In the genomic region with DNA sequence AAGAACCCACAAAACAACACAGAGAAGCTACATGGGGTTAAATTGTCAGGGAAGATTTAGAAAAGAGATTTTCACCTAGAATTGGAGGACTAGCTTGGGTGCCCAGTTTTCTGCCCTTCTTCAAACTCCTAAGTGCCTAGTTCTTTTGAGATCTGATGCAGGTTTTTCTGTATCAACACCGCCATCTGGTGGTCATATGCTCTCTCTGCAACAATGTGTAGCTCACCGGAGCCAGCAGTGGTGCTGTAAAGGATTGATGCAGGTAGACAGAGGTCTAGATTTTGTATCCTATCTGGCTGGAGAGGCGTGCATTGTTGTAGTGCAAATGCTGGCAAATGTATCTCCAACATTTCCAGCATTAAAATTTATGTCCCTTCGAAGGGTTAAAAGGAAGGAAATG, we compare ENCODE assay signal across 8 mouse cellular contexts. TPM values are rescaled to one million over a fixed set of nuclear protein-coding genes. Genes with fewer than 3 reads are reported as not detected.
DNase-seq lines count a peak whose midpoint lies in the region; ATAC-seq and TF ChIP-seq lines count a peak whose summit lies in the region.

No protein-coding gene starts in this region.

- WGBS in kidney, embryonic 16.5 days = 9% methylated on average over 4 of the region's 4 CpGs
- WGBS in forebrain, embryonic 12.5 days = 10% methylated on average over 4 of the region's 4 CpGs
- WGBS in midbrain, embryonic 10.5 days = 8% methylated on average over 4 of the region's 4 CpGs
- WGBS in small intestine, adult 2 months = 7% methylated on average over 4 of the region's 4 CpGs

- no peaks in the 10 kb centered on the region for H3K9me3 ChIP-seq in kidney, embryonic 16.5 days (ENCODE audit: low read length)
- H3K9me3 ChIP-seq in forebrain, embryonic 12.5 days = no peaks in the 10 kb centered on the region
- H3K9me3 ChIP-seq in midbrain, embryonic 10.5 days (replicated peaks) = no peaks in the 10 kb centered on the region

- ATAC-seq in kidney, embryonic 16.5 days (ENCODE audit: low FRiP score, low TSS enrichment) = no peak
- ATAC-seq in forebrain, embryonic 12.5 days (ENCODE audit: low FRiP score) = peak; percentile 49; the same call in 1 of the 2 replicates

- peak; percentile 65 for DNase-seq in kidney, adult 18-20 months
- DNase-seq in c-Kit-positive CD71-positive TER-119-positive erythroid progenitor cells, embryonic 14.5 days (ENCODE audit: low spot score) = peak; percentile 57
- DNase-seq in heart, postnatal 36 days = peak; percentile 52 to 61
- DNase-seq in layer of hippocampus, postnatal 25 days (ENCODE audit: extremely low spot score in 1 of 2, low spot score in 1 of 2) = peak; percentile 27 to 68
- peak; percentile 66 for DNase-seq in midbrain, embryonic 10.5 days (ENCODE audit: low spot score)

- no peaks in the 10 kb centered on the region for H3K4me1 ChIP-seq in kidney, embryonic 16.5 days (ENCODE audit: insufficient read depth, low read length)
- H3K4me1 ChIP-seq in forebrain, embryonic 12.5 days = no peaks in the 10 kb centered on the region
- no peaks in the 10 kb centered on the region; the same call in 1 of the 2 replicates for H3K4me1 ChIP-seq in midbrain, embryonic 10.5 days
- no peaks in the 10 kb centered on the region for H3K4me1 ChIP-seq in small intestine, adult 2 months (ENCODE audit: control insufficient read depth, insufficient read depth, insufficient read length, low read length)

- no peaks in the 10 kb centered on the region for H3K27me3 ChIP-seq in kidney, embryonic 16.5 days (ENCODE audit: insufficient read depth, low read length)
- H3K27me3 ChIP-seq in forebrain, embryonic 12.5 days = no peaks in the 10 kb centered on the region
- no peaks in the 10 kb centered on the region for H3K27me3 ChIP-seq in midbrain, embryonic 10.5 days (ENCODE audit: low read depth, poor library complexity, severe bottlenecking)
- no peaks in the 10 kb centered on the region for H3K27me3 ChIP-seq in small intestine, adult 2 months (ENCODE audit: control insufficient read depth, insufficient read depth, low read length)

- no peak overlapping the region for H3K9ac ChIP-seq in kidney, embryonic 16.5 days (replicated peaks; ENCODE audit: low read length)
- H3K9ac ChIP-seq in forebrain, embryonic 12.5 days = no peak overlapping the region

- intact Hi-C loops in heart, postnatal 36 days (cut with DNase I) = loop anchor here (1.0 kb wide), 2 partner anchors 127 to 542 kb away; no protein-coding TSS in a partner anchor

- peak; percentile 45; the same call in 1 of the 2 replicates for TF ChIP-seq CTCF in small intestine, adult 2 months (IDR thresholded peaks at IDR 0.05; ENCODE audit: extremely low read depth, insufficient read length, insufficient replicate concordance, low read depth, low read length)

- no peaks in the 10 kb centered on the region for H3K36me3 ChIP-seq in kidney, embryonic 16.5 days (ENCODE audit: insufficient read depth, low read length)
- H3K36me3 ChIP-seq in forebrain, embryonic 12.5 days (replicated peaks) = no peaks in the 10 kb centered on the region
- no peaks in the 10 kb centered on the region for H3K36me3 ChIP-seq in midbrain, embryonic 10.5 days
- H3K36me3 ChIP-seq in small intestine, adult 2 months (ENCODE audit: control insufficient read depth, insufficient read depth, low read length) = no peaks in the 10 kb centered on the region

- H3K4me3 ChIP-seq in kidney, embryonic 16.5 days (ENCODE audit: low read length) = no peak overlapping the region
- no peak overlapping the region for H3K4me3 ChIP-seq in forebrain, embryonic 12.5 days (replicated peaks)
- H3K4me3 ChIP-seq in midbrain, embryonic 10.5 days = no peak overlapping the region
- no peak overlapping the region for H3K4me3 ChIP-seq in small intestine, adult 2 months (ENCODE audit: low read depth, low read length)

- no peak overlapping the region for H3K27ac ChIP-seq in kidney, embryonic 16.5 days (ENCODE audit: low read length)
- H3K27ac ChIP-seq in forebrain, embryonic 12.5 days = no peak overlapping the region
- no peak overlapping the region for H3K27ac ChIP-seq in midbrain, embryonic 10.5 days (replicated peaks)
- H3K27ac ChIP-seq in small intestine, adult 2 months (ENCODE audit: insufficient read depth, low read depth, low read length) = no peak overlapping the region

- no peak overlapping the region for H3K4me2 ChIP-seq in kidney, embryonic 16.5 days (replicated peaks; ENCODE audit: low read depth, low read length)
- no peak overlapping the region for H3K4me2 ChIP-seq in forebrain, embryonic 12.5 days

- no peak for TF ChIP-seq POLR2A in small intestine, adult 2 months (IDR thresholded peaks at IDR 0.05; ENCODE audit: low read depth, low read length)

RNA-seq across cellular contexts. Expression of a gene that starts 39.4 kb away (rescaled TPM):
- polyA plus RNA-seq in kidney, embryonic 16.5 days (2015; fragmentation: Nextera tagmentation; extraction: Ambion mirVana) = 0.97 and 1.6 TPM in 2 replicates
- polyA plus RNA-seq in forebrain, embryonic 12.5 days (2016; fragmentation: Nextera tagmentation; extraction: Ambion mirVana) = 9.3 and 9.7 TPM in 2 replicates
- 10 to 100 TPM; 73.7 to 99.0 TPM for total RNA-seq in heart, postnatal 36 days (2021)
- total RNA-seq in layer of hippocampus, postnatal 25 days (2021) = 1 to 10 TPM; 3.1 to 3.6 TPM
- polyA plus RNA-seq in midbrain, embryonic 10.5 days (2016; fragmentation: Nextera tagmentation; extraction: Ambion mirVana) = 3.4 and 5.3 TPM in 2 replicates
- 0.18 and 0.29 TPM in 2 replicates for polyA plus RNA-seq in small intestine, adult 2 months (2012; rRNA removed)
